Mouse (Mus musculus) central nervous system, embryonic 14 days (tissue): ENCODE measurements around the gene Plxna1. TPM values are rescaled to one million over a fixed set of nuclear protein-coding genes. Genes with fewer than 3 reads are reported as not detected.

Source experiments
- polyA plus RNA-seq: library from polyadenylated mRNA; depleted of rRNA; stranded (reverse); fragments of >200 nt; gene quantifications from 2 replicates; pipeline ENCODE4 v1.2.3, GENCODE M21; 2012; rRNA removed

Gene Plxna1
- 99.9 and 103 TPM in 2 replicates for polyA plus RNA-seq

GRCm38 (mm10) chr6:89362281-89363106 lies at the start of gene Plxna1:
TSS of gene Plxna1 (minus strand) at chr6:89362620.

Other genes with a start within 250 kb of the Plxna1 start
- 121 and 125 TPM in 2 replicates for gene Chchd6, start 233.0 kb upstream of the Plxna1 start, polyA plus RNA-seq